Mouse (Mus musculus): ENCODE data around the gene Lrfn1.

Gene Lrfn1

DNA sequence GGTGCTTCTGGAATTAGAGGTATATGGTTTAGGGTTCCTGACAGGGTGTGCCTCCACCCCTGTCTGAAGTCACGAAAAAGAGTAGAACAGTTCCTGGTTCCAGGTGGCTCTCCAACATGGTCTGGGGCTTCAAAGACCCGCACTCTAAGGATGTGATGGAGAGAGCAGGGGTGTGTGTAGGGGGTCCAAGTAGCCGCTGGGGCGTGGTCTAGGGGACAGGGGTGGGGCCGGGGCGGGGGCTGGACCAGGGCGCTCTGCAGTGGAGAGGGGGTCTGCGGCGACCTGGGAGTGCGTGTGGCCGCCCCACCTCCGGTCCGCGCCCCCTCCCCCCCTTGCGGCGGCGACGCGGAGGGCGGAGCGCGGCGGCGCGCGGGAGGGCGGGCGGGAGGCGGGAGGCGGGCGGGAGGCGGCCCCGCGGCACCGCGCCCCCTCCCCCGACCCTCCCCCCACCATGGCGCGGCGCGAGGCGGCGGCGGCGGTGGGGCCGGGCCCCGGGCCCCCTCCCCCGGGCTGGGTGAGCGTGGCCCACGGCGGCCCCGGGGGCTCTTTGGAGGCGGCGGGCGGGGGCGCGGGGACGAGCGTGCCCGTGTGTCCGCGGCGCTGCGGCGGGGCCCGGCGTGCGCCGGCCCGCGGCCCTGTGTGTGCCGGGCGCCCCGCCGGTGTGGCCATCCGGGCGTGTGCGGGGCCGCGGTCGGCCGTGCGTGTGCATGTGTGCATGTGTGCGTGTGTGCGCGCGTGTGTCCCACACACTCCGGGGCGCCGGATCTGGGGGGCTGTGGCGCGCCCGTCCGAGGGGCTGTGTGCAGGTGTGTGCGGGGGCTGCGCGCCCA is at the start of gene Lrfn1:
TSS of gene Lrfn1 (plus strand) at position 450 of the 830 bp plus-strand sequence.
- peak; percentile 17 for DNase-seq (ENCODE audit: low read depth, low spot score)

GRCm38 (mm10) chr7:28410841-28411475 is 40.8 kb upstream of the Lrfn1 start:
- no peak for DNase-seq (ENCODE audit: low read depth, low spot score)

DNA sequence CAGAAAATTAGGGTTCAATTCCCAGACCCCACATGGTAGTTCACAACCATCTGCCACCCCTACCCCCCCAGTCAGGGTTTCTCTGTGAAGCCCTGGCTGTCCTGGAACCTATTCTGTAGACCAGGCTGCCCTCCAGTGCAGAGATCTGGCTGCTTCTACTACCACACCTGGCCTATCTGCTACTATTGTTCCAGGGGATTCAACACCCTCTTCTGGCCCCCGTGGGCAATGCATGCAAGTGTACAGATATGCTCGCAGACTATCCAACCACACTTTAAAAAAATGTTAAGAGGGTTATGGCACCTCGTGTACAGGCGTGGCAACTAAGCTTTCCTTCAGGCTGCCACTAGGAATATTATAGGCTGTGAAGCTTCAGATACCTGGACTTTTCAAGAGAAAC is 39.0 kb upstream of the Lrfn1 start:
- peak; percentile 29 for DNase-seq (ENCODE audit: low read depth, low spot score)

DNA sequence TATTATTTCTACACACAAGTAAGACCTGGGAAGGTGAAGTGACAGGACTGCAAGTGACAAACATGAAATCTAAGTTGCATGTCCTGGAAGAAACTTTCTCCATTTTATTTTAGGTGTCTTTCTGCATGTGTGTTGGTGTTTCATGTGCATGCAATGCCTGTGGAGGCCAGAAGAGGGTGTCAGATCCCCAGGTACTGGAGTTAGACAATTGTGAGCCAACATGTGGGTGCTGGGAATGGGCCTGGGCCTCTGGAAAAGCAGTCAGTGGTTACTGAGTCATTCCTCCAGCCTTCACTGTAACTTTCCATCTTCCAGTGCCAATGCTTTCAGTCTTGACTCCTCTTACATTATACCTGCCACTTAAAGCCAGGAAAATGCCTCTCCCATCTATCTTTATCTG is 34.4 kb upstream of the Lrfn1 start:
- no peak for DNase-seq (ENCODE audit: low read depth, low spot score)

- no peak for DNase-seq (ENCODE audit: low read depth, low spot score)
These were observed 33.6 kb upstream of the Lrfn1 start for GRCm38 (mm10) chr7:28418096-28418670.

DNA sequence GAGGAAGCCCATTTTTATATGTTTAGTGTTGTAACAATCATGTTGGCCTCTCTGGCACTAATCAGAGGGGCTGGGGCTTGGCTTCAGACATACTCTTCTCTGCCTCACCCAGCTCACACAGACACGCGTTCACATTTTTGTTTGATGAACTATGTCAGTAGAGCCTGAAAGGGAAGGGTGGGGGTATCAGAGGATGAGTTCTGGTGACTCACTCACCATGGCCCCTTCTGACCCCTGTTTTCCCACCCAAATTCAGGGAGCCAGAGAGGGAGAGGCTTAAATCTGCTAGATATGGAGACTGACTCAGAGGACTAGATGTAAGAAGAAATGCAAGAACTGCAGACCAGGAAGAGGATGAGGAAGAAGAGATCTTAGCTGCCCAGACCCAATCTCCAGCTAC is 32.4 kb upstream of the Lrfn1 start:
- DNase-seq (ENCODE audit: low read depth, low spot score) = no peak

DNA sequence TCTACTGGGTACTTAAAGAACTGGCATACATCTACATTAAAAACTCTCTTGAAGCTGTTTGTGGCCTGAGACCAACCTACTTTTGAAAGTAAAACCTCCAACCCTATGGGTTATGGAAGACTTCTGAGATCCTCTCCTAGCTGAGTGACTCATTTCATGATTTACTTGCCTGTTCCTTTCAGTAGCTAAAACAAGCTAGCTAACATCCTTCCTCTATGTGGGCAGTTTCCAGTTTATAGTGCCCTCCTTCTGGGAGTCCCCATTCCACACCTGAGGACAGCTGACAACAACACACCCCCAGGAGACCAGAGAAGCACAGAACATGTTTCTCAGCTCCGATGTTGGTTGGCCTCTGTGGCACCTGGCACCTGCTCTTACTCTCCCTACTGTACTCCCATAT is 28.8 kb upstream of the Lrfn1 start:
- DNase-seq (ENCODE audit: low read depth, low spot score) = no peak

- no peak for DNase-seq (ENCODE audit: low read depth, low spot score)
These were observed 24.0 kb upstream of the Lrfn1 start for GRCm38 (mm10) chr7:28427738-28428137.

- DNase-seq (ENCODE audit: low read depth, low spot score) = peak; percentile 23
These were observed 21.3 kb upstream of the Lrfn1 start for GRCm38 (mm10) chr7:28430512-28430911.

GRCm38 (mm10) chr7:28432252-28432651 is 19.5 kb upstream of the Lrfn1 start:
- no peak for DNase-seq (ENCODE audit: low read depth, low spot score)

- peak; percentile 24 for DNase-seq (ENCODE audit: low read depth, low spot score)
These were observed 16.0 kb upstream of the Lrfn1 start for GRCm38 (mm10) chr7:28435660-28436259.

GRCm38 (mm10) chr7:28436271-28436904 is 15.4 kb upstream of the Lrfn1 start:
- peak; percentile 100 for DNase-seq (ENCODE audit: low read depth, low spot score)

GRCm38 (mm10) chr7:28436932-28437570 is 14.7 kb upstream of the Lrfn1 start, which contains the start of gene Gmfg:
Gene Gmfg (plus strand): TSS chr7:28437447.
- peak; percentile 90 for DNase-seq (ENCODE audit: low read depth, low spot score)

DNA sequence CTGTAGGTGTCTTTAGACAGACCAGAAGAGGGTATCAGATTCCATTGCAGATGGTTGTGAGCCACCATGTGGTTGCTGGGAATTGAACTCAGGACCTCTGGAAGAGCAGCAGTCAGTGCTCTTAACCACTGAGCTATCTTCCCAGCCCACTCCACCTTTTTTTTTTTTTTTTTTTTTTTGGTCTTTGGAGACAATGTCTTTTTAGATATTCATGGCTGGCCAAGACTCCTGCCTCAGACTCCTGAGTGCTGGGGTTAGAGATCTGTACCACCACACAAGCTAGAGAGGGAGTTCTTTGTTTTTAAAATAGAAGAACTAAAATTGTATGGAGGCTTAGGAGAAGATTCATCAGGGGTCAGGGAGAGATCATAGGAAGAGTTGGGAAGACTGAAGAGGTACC is 13.8 kb upstream of the Lrfn1 start:
- no peak for DNase-seq (ENCODE audit: low read depth, low spot score)

GRCm38 (mm10) chr7:28438771-28439170 is 13.0 kb upstream of the Lrfn1 start:
- no peak for DNase-seq (ENCODE audit: low read depth, low spot score)

DNA sequence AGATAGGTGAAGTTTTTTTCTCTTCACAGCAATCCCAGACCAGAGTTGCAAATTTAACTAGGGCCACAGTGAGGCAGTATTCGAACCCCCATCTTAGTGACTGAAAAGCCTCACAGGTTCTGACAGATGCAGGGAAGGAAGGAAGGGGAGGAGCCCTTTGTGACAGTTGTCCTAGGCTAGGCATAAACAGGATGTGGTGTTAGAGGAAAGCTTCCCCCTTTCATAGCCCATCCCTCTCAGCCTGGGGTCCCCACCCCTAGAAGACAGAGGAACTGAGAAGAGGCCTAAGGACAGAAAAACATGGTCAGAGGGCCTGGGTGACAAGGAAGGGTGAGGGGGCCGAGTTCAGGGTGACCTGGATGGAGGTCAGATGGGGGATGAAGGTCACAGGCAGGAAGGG is 11.0 kb upstream of the Lrfn1 start:
- DNase-seq (ENCODE audit: low read depth, low spot score) = peak; percentile 82

GRCm38 (mm10) chr7:28441776-28442485 is 9.8 kb upstream of the Lrfn1 start:
- DNase-seq (ENCODE audit: low read depth, low spot score) = no peak

- DNase-seq (ENCODE audit: low read depth, low spot score) = peak; percentile 70
These were observed 9.1 kb upstream of the Lrfn1 start for GRCm38 (mm10) chr7:28442688-28443087.

DNA sequence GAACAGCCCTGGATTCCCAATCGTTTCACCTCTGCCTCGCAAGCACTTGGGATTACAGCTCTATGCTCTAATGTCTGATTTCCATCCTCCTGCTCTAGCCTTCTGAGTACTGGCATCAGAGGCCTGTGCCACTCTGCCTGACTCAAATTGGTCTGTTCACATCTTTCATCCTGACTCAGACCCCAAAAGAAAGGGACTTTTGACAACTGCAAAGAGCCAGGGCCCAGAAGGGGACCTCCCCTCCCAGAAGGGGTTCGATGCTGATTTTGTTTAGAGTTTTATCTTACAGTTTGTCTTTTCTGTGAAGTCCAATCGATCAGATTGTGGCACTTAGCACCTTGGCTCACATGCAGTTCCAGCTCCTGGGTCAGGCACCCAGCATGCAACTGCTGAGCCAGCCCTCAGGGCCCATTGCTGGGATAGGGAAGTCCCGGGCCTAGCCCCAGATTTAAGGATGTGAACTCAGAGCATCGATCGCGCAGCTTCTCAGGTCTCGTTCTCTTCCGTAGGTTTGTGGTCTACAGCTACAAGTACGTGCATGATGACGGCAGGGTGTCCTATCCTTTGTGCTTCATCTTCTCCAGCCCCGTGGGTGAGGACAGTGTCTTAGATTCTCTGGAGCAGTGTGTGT is 7.3 kb upstream of the Lrfn1 start:
- DNase-seq (ENCODE audit: low read depth, low spot score) = peak; percentile 56

DNA sequence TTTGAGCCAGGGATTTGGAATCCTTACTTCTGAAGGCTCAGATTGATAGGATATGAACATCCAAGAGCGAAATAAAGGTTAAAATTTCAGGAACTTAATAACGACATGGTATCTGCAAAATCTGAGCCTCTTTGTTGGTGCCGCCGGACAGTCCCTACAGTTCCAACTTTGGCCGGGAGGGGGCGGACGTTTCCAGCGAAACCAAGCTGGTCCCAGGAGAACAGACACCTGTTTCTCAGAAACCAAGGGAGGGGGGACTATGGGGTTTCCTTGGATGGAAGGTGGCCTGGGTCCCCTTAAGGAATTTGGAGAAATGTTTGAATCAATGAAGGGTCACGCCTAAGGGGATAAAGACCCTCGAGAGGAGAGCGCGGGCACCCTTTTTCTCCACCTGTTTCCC is 5.3 kb upstream of the Lrfn1 start:
- DNase-seq (ENCODE audit: low read depth, low spot score) = peak; percentile 64

Data from A20 (cell line).